Mouse (Mus musculus) NIH3T3 (cell line): ENCODE measurements around the gene Cdc37l1.

Experiments
- DNase-seq: peaks from one replicate; pipeline ENCODE4 v3.0.0-alpha.2; 2012; ENCODE audit warnings: low read depth

Gene Cdc37l1

DNA sequence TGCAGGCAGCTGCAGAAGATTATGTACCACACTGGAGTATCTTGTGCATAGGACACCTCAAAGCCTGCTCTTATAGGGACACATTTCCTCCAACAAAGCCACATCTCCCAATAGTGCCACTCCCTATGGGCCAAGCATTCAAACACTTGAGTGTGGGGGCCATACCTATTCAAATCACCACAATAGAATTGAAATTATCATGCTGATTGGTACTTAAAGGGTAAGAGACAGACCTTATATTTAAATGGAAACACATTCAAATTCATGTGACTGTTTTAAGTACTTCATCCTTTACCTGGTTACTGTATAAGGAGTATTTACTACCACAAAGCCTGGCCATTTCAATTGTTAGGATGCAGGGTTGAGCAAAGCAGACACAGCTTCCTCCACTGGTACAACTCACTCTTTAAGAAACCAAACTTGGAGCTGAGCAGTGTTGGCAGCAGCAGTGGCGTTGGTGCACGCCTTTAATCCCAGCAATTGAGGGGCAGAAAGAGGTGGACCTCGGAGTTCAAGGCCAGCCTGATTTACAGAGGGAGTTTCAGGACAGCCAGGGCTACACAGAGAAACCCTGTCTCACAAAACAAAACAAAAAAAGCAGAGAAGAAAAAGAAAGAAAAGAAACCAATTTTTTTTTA lies 18.0 kb downstream of the Cdc37l1 start:
- DNase-seq = no peak

GRCm38 (mm10) chr19:29009046-29009445 lies 18.9 kb downstream of the Cdc37l1 start:
- DNase-seq = no peak

DNA sequence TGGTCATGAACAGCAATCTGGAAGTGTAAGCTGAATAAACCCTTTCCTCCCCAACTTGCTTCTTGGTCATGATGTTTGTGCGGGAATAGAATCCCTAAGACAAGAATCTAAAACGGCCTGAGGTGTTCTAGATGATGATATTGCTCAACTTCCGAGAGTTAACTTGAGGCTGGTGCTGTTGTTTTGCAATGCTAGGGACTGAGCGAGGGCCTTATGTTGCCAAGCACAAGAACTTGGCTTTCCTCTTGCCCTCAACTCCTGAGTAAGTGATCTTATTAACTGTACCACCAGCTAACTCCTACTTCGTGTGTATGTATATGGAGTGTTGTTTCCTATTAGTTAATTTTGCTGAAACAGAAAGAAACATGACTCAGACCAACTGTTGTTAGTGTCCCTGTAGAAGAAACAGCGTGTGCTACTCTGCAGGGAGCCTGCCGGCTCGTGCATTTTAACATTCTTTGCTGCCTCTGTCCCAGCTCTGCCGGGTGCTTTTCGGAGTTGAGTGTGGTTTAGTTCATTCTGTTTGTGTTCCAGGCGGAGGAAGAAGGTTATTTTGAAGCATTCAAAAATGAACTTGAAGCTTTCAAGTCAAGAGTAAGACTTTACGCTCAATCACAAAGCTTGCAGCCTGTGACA lies 21.3 kb downstream of the Cdc37l1 start:
- no peak for DNase-seq

GRCm38 (mm10) chr19:29014466-29015055 lies 24.4 kb downstream of the Cdc37l1 start:
- no peak for DNase-seq

DNA sequence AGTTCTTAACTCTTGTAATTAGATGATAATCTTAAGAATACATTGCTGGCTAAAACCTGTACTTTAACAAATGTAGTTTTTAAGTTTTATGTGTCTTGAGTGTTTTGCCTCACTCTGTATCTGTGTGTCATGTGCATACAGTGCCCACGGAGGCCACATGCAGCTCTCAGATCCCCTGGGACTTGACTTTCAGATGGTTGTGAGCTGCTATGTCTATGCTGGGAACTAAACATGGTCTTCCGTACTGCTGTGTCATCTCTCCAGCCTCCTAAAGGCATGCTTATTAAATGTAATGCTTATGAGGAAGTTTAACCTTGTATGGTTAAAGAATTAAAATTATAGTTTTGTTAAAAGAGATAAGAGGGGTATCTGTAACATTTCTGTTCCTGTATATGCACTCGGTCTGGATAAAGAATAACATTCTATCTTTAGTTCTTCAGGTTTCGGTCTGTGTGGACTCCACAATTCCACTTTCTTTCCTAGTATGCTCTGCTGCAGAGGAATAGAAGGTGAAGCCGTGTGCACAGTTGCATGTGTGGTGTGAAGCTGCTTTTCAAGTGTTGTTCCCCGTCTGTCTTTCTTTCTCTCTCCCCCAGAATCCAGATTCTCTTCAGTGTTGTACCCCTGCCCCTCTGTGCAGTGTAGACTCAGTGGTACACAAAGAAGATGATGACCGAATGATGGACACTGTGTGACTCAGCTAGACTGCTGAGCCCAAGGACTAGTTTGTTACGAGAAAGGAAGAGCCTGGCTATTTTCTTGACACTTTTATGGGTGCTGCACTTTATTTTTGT lies 25.5 kb downstream of the Cdc37l1 start:
- DNase-seq = no peak

GRCm38 (mm10) chr19:29016204-29016765 lies 26.1 kb downstream of the Cdc37l1 start:
- no peak for DNase-seq

GRCm38 (mm10) chr19:29016786-29017185 lies 26.6 kb downstream of the Cdc37l1 start:
- no peak for DNase-seq

DNA sequence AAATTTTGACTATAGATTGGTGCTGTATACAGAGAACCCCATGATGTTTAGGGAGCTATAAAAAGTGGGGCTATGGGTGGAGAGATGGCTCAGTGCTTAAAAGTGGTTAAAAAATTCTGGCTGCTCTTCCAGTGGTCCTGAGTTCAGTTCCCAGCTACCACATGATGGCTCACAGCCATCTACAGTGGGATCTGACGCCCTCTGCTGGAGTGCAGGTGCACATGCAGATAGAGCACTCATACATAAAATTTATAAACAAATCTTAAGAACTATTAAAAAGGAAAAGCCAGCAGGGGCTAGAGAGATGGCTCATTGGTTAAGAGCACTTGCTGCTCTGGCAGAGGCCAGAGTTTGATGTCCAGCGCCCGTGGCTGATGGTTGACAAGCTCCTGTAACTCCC lies 29.5 kb downstream of the Cdc37l1 start:
- DNase-seq = peak; percentile 21

DNA sequence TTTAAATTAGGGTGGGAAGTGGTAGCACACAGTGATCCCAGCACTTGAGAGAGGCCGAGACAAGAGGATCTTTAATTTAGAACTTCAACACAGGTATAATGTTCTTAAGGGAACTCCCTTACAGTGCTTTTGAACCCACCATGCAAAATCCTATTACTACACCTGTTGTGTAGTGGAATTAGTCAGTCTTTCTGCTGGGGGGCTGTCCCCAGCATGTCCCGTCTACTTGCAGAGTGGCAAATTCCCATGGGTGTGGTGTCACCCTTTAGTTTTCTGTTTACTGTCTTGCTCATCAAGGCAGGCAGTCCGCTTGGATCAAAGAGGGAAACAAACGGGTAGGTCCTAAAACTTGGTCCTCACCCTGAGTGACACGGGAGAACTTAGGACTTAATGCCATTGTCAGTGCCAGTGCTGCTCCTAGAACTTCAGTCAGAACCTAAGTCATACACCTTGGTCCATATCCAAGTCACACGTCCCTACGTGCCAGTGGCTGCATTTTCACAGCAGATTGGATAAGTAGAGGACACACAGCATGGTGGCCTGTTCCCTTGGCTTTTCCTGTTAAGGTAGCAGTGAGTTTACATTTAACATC lies 31.7 kb downstream of the Cdc37l1 start:
- DNase-seq = no peak

- DNase-seq = peak; percentile 21
These were observed 34.3 kb downstream of the Cdc37l1 start for GRCm38 (mm10) chr19:29024391-29024947.

DNA sequence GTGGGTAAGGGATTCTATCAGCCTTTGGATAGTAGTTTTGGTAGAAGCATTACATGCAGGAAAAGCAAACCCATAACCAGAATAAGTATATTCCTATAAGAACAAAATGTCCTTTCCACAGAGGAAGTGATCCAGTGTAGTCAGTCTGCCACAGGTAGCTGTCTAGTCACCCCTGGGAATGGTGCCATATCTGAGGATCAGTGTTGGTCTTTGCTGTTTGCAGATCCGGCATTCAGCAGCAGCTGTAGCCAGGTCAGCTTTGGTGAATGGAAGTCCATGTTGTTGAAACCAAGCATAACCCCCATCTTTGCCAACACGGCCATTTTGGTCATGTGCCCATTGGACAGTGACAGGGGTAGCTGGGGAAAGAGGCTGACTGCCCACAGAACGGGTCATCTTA lies 41.6 kb downstream of the Cdc37l1 start:
- no peak for DNase-seq

GRCm38 (mm10) chr19:29032662-29033061 lies 42.5 kb downstream of the Cdc37l1 start:
- no peak for DNase-seq

DNA sequence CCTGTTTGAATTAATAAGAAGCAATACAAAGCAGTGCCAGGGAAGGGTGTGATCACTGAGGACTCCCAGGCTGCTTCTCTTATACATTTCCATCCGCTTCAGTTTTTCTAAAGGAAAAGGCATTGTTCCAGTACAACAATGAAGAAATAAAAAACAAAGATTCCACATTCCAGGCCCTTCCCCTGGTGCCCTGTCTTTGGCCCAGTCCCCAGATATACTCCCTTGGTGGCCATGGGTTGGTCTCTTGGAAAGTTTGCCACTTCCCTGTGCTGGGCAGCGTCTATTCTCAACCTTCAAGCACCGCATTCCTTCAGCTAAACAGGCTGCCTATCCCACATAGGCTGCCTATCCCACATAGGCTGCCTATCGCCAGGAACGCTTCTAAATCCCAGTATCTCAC lies 46.9 kb downstream of the Cdc37l1 start:
- no peak for DNase-seq

- DNase-seq = no peak
These were observed 47.4 kb downstream of the Cdc37l1 start for GRCm38 (mm10) chr19:29037541-29037940.

DNA sequence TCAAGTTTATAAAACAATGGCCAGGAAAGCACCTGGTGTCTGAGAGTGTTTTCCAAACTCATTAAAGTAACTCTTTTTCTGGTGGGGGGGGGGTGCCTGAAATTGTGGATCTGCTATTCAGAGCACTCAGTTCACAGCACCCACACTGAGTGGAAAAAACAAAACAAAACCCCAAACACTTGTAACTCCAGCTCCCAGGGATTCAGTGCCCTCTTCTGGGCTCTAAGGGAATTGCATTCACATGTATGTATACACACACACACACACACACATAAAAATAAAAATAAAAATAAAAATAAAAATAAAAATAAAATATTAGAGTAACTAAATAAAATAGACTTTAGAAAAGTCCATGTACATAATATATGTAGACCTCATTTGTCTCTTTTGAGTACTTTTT lies 49.2 kb downstream of the Cdc37l1 start:
- DNase-seq = no peak

DNA sequence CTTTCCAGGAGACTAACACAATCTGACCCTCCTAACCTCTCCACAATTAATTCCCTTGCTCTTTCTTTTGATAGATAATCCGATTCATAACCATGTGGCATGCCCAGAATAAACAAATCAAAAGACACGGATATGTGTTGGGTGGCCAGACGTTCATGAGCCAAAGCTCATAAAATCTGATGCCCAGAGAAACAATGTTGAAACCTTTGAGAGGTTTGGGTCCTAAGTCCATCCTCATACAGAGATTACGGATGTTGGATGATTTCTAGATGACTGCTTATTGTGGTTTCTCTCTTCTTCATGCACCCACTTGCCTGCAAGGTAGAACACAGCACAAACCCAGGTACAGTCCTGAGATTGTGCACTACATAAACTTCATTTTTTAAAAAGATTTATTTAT lies 50.1 kb downstream of the Cdc37l1 start:
- DNase-seq = no peak

- no peak for DNase-seq
These were observed 52.0 kb downstream of the Cdc37l1 start for GRCm38 (mm10) chr19:29042143-29042542.

- peak; percentile 92 for DNase-seq
These were observed 52.5 kb downstream of the Cdc37l1 start for GRCm38 (mm10) chr19:29042647-29043046.

- DNase-seq = peak; percentile 81
These were observed 54.2 kb downstream of the Cdc37l1 start for GRCm38 (mm10) chr19:29044353-29044768.

DNA sequence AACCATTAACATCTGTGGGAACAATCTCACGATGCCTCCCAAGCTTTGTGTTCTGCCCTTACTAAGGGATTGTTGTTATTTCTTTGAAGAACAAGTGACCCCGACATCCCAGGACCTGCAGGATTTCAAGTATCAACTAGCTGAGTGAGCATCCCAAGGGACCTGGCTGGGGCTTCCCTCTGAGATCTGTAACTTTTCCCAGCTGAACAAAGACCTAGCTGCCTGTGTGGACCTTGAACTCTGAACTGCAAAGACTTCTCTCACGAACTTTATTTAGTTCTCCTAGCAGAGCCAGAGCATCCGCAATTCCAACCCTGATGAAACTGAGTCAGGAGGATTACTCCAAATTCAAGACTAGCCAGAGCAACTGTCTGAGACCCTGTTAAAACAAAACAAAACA lies 55.2 kb downstream of the Cdc37l1 start:
- no peak for DNase-seq

DNA sequence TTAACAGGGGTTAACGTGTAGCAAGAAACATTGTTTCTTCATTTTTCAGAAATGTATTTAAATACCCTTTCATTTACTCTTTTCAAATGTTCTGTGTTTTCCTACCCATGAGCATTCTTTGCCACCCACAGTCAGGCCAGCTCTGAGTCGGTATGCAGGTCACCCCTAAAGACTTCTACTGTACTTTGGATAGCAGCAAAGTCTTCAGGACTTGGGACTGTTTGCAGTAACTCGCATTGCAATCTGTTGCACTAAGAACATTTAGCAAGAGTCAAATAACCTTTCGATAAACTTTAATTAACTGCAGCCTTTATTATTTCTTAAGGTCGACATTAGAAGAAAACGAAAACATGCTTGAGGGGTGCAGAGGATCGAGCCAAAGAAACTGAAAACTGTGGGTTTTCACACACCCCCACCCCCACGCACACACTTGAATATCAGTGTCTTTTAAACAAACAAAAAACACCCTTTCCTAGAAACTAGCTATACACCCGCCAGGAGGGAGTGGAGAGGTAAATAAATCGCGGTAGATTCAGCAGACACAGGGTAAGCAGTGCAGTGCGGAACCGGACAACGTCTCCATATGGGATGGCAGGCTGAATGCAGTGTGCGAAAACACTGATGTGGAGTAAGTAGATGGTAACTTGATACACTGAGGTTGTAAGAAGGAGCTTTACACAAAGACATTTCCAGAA lies 56.0 kb downstream of the Cdc37l1 start:
- DNase-seq = peak; percentile 39
